Mouse (Mus musculus) brain, adult 2 months (tissue): ENCODE data around the gene Sfxn5.
A peak's percentile ranks its signal among the peaks of the same experiment; 100 is the strongest.

Source experiments
- DNase-seq: peaks from one replicate; pipeline ENCODE4 v3.0.0; 2011; ENCODE audit warnings: low read depth, low spot score

Sfxn5 gene

DNA sequence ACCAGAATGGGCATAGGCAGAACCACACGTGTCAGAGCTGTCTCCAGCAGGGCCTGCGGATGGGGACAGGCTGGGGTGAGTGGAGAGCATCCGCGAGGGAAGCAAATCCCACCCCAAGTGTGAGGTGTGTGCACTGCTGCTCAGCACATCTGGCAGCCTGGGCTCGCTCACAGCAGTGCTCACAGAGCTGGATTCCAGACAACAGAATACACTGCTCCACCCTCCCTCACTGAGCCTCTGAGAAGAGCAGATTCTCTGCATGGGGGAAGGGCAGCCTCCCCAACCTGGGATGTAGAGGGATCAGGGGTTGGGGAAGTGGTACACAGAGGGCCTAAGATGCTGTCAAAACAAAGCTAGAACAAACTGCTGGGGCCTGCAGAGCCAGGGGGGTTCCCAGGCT lies 98.4 kb downstream of the Sfxn5 start:
- no peak for DNase-seq

DNA sequence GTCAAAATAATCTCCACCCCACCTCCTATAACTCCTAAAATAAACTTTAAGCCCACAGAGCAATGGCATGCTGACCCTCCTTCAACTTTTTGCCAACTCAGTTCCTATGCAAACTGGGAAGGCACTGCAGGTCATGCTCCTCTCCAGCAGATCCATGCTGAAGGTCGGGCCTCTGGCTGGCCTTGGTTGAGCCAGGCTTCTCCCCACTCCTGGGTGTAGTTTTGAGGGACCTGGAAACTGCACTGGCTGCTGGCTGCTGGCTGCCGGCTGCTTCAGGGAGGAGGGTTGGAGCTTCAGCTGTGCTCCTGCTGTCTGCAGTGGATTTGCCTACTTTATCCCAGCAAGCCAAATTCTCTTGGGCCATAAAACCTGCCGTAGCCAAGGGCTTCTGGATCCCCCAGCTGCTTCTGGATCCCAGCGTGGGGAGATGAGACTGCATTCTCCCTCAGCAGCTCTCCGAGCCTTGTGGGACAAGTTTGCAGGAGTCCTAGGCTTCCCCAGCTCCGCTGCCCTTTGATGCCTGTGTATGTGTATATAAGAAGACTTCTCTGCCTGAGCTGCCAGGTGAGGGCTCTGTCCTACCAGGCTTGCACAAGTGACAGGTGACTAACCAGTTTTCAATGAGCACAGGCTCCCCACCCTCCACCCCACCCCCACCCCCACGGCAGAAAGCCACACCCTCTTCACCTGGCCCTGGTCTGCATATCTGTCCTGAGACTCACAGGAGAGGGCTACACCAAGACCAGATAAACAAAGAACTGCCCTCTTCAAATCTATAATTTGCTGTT lies 100.2 kb downstream of the Sfxn5 start:
- DNase-seq: no peak

DNA sequence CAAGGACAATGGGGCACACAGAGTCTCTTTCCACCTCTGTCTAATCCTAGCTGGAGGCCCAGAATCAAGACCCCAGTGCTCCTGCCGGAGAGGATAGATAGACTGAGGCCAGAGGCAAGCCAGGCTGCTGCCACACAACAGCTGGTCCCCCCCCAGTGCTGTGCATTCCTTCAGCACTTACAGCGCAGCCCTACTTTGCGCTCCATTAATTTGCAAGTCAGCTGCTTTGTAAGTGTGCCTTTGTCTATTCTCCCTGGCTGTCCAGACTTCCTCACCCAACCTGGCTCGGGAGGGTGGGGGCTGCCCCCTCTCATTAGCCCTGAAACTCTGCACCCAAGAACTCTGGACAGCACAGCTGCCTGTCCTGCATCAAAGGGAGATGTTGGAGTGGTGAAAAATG lies 101.2 kb downstream of the Sfxn5 start:
- DNase-seq: no peak

DNA sequence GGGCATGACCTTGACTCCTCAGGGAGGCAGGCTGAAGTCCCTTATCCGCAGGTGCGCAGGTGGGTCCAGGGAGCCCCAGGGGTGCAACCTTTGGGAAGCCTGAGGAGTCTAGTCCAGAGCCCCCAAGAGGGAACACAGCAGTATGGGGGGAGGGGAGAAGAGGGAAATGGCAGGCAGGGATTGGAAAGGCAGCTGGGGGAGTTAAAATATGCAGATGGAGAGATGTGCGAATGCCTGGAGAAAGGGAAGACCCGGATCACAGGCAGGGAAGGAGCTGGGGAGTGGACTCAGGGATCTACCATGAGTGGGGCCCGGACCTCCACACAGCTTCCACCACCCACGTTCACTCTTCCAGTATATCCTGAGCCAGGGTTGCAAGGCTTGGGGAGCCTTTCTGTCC lies 101.8 kb downstream of the Sfxn5 start:
- peak; percentile 57 for DNase-seq

DNA sequence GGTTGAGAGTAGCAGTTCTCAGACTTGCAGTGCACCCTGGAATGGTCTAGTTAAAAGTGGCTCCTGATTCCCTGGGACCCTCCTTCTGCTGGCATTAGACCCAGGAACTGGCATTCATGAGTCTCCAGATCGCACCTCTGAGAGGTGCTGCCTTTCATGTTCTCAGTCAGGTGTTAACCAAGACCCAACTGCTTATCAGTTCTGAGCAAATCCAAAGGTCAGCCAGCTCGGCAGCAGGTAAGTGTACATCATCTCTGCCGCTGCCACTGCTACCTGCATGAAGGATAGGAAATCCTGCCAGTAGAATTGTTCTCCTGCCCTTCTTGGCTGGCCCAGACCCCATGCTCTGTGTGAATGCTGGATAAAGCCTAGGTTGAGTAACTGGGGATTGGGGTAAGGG lies 102.5 kb downstream of the Sfxn5 start:
- DNase-seq: no peak

DNA sequence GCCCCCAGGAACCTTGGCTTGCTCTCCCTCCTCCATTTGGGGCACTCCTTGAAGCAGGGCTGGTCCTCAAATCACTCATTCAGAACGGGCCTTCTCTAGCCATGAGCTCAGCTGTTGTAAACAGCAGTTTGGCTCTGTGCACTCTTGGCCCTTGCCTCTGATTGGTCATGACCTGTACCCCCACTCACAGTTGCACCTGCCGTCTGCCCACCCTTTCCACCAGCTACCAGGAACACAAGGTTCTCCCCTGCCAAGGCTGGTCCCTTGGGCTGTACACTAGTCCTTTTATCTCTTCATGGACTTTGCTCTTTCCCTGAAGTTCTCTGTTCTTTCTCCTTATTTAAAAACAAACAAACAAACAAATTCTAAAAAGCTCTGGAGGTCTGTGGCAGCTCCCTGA lies 105.7 kb downstream of the Sfxn5 start:
- DNase-seq: no peak

DNA sequence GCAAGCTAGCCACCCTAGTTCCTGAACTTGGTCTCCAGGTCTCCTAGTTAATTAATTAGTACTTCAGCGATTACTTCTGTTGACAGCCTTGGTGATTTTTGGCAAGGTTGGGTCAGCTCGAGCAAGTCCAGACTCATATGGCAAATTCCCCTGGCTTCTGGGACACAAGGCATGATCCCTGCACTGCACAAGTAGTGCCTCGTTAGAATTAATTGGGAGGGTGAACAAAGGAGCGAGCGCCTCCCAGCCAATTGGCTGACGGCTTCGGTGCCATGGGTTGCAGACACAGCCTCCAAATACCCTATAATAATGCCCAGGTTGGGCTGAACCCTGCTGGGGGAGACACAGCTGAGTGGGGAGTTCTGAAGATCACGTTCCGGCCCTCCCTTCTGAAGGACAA lies 106.7 kb downstream of the Sfxn5 start:
- no peak for DNase-seq

DNA sequence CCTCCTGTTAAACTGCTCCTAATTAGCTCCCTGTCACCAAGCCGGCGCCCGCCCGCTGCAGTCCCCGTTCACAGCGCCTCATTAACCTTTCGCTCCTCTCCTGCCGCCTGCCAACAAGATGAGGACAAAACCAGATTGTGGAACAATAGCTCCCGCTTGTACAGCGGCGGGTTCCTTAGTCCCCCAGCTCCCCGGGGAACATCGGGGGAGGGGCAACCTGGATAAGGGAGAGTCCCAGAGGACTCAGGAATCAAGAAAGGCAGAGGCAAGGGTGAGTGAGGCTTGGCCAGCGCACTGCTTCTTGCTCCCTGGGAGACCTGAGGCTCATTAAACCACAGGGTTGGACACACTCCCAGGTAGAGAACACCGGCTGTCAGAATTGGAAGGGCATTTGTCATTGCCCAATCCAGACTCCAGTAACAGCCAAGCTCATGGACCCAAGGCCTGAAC lies 108.8 kb downstream of the Sfxn5 start:
- DNase-seq: peak; percentile 79

DNA sequence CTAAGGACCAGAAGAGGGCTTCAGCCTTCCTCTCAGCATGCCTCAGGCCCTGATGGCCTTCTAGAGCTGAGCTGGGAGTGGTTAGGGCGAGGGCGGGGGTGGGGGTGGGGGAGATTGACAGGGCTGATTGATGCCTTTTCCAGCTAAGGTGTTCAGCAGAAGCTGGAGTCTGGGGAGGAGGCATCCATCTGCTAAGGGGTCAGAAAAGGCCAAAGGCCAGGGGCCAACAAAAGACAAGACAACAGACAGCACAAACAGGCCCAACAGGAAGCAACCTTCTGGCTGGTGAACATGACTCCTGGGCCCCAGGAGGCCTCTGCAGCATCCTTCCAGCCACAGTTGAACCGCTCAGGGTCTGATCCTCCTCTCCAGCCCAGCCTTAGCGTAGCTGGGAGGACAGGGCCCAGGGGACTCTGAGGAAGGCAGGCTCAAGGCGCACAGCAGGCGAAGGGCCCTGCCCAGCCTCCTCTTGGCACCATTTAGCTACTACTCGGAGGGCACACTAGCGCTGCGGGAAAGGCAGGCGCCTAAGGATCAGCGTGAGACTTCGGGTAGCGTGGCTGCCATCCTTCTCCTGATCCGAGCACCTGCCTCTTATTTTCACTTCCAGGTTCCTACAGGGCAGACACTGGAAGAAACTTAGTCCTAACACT lies 109.6 kb downstream of the Sfxn5 start:
- no peak for DNase-seq

DNA sequence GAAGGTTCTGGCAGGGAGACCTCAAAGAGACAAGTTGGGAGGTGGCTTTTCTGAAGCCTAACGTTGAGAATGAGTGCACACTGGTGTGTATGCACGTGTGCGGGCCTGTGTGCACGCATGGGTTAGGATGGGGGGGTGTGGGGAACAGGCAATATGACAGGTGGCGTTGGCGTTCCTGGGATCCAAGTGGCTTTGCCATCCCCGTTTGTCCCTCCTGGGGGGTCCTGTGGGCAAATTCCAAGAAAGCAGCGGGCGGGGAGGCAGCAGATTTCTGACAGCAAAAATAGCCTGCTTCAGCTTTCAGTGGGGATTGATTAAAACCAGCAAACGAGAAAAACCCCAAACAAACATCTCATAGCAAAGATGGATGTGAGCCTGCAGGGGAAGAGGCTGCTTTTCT lies 110.7 kb downstream of the Sfxn5 start:
- DNase-seq: peak; percentile 57

DNA sequence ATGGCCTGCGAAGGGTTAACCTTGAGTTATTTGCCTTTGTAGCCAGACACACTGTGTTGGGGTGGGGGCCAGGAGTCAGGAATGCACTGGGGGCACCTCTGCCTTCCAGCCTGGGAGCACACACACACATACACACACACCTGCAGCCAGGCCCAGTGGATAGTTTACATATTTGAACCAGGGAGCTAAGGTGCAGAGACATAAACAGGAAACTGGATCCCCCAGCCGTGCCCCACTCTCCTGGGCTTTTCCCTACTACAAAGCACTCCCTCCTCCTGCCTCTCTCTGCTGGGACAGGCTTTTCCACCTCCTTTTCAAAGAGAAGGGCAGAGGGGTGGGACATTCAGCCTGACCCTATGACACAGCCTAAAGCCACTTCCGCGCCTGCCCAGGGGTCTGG lies 112.3 kb downstream of the Sfxn5 start:
- DNase-seq: no peak

DNA sequence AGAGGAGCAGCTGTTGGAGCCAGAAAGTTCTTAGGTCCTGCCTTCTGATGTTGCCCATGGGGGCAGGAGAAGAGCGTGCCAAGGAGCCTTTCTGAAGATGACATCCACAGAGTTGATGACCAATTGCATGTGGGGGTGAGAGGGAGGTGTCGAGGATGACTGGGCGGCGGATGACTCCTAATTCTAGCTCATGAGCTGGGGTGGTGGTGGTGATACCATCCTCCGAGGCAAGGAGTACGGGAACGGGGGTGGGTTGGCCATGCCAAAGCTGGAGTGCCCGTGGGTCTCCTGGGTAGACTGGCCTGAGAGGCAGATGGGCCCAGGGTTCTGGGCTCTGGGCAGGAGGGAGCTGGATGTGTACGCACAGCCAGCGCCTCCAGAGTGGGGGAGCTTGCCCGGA lies 113.5 kb downstream of the Sfxn5 start:
- peak; percentile 62 for DNase-seq

DNA sequence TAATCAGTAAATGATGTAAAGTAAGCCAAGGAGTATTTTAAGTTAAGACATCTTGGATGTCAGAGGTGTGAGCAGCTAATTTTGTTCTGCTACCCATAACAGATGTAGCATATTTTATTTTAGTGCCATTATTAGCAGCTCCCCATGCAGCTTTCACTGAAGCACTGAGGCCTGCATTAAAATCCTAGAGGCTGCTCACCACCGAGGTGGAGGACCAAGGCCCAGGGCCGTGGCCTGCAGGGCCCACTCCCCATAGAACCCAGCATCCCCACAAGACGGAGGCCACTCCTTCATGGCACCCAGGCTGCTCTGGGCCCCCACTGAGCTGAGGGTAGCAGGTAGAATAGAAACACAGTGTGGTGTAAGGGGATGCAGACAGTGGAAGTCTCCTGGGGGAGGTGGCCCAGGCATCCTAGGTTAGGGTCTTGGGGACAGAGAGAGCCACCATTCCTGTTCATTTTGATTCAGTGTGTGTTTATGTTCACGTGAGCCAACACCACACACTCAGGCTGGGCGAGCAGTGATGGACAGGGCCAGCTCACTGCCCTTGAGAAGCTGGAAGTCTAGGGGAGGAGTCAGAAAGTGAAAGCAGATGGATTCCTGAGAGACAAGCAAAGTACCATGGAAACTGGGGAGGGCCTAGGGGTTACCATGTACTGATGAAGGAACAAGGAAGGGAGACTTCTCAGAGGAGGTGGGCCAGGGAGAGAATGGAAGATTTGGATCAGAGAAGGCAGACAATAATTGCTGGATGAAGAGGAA lies 114.4 kb downstream of the Sfxn5 start:
- peak; percentile 71 for DNase-seq

DNA sequence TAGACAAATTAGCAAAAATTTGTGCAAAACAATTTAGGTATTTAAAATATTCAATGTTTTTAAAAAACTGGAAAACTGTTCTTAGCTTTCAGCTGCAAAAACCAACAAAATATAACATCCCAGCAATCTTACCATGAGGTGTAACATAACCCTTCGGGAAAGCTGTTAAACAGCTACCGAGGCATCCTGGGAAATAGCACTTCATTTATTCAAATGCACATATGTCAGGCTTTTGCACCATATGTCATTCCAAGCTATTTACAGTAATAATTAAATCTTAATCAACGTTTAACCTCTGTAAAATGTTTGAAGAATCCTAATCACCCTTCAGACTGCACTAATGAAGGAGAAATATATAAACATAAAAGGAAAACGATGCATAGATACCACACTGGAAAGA lies 115.0 kb downstream of the Sfxn5 start:
- peak; percentile 80 for DNase-seq

DNA sequence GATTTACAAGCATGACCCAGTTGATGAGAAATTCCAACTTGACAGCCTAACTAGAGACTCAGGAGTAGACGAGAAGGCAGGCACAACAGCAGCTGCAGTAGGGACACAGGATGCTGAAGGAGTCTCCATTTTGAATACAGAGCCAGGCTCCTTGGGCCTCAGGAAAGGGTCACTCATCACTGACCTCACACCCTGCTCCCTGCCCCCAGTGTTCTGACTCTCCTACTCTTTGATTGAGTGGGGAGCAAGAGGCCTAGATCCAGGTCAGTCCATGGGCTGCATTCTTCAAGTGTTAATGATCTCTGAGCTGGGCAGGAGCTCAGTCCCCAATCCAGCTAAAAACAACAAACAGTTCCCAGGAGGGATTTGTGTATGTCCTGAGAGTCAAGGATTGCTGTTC lies 122.5 kb downstream of the Sfxn5 start:
- DNase-seq: no peak

DNA sequence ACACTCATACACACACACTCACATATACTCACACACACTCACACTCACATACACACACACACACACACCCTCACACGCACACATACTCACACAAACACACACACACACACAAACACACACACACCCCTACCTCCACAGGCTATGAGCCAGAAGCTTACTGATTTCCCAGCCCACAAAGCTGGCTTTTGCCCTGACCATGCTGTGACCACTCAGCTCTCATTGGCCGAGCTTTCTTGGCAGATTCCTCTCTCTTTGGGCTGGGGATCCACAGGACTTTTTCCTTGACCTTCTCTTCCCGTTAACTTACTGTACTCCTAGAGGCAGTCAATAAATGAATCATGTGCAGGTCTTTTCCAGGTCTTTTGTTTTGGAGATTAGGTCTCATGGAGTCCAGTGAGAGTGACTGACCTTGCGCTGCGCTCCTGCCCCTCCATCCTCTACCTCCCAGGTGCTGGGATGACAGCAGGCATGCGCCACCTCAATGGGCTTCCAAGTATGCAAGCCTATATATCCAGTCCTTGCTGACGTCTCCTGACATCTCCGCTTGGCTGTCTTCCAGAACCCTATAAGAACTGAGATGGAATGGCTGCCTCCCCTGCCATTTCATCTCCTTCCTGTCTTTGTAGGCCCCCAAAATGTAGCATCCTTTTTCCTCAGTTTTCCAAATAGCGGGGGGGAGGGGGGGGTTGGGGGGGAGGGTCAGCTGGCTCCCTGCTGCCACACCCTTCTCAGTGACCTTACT lies 123.8 kb downstream of the Sfxn5 start:
- no peak for DNase-seq

DNA sequence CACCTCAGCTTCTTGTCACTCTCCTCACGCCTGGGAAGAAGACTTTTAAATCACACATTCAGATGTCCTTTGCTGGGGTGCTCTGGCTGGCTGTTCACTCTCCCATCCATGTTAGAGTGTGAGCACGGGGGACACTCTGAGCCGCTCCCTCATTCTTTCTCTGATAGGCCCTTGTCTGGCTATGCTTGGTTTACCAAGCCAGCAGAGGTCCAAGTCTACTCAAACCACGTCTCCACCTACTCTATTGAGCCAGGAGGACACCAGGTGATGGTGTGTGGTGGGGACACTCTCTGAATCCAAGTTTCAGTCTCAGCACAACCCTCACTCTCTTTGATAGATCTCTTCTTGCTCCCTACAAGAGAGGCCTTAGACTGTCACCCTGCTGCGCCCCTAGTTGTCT lies 125.9 kb downstream of the Sfxn5 start:
- no peak for DNase-seq

DNA sequence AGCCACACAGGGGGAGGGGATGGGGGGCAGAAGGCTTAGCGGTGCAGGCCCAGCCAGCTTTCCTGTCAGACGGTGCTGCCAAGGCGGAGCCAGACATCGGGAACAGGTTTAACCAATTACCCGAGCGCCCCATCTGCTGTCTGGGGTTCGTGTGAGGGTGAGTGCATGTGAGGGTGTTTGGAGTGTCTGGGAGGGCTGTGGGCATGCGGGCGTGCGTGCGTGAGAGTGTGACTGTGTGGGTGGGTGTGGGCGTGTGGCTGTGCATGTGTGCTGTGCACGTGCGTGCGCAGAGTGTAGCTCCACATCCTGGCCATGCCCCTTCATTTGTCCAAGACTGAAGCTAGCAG lies 126.3 kb downstream of the Sfxn5 start:
- DNase-seq: peak; percentile 73

DNA sequence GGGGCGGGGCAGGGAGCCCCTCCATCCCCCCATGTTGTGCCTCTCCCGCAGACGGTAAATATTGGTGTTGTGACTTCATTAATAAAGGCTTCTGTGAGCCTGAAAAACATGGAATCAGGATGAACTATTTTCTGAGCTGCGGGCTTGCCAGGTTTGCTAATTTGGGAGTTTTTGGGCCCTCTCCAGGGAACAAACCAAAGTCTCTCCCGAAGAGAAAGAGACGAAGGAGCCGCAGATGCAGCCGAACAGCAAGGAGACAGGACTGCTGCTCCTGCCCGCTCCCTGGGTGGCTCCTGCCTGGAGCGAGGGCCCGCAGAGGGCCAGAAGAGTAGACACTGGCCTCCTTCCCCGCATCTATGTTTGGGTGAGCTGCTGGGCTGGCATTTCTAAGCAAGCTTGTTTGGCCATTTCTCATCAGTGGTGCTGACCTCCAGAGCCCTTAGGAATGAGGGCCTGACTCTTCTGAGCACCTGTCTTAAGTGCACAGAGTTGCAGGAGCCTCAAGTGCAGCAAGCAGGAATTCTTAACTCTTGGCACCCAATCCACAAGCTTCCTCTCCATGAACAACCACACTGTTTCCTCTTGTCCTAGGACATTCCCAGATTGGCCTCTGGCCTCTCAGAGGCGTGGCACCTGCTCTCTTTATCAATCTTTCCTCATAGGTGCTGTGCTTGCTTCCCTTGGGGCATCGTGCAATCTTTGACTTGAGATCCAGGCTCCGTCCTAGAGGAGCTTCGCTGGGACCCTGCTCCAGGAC lies 126.9 kb downstream of the Sfxn5 start:
- peak; percentile 76 for DNase-seq

DNA sequence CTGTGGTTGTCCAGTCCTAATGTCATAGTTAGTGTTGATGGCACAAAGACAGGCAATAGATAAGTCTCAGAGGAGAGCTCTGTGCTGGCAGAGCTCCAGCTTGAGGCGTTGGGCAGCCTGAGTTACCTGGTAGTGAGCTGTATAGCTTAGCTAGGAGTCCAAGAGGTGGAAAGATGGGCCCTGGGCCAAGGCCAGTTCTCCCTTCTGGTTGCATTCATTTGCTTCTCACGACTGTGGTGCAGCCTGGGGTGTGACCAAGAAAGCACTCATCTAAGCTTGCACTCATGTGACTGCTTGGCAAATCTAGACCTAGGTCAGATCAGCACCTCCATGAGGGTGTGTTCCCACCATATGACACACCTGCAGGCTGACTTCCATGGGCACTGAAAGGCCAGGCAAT lies 135.3 kb downstream of the Sfxn5 start:
- no peak for DNase-seq
